Mouse (Mus musculus): Measurements from ENCODE around the gene Fam114a2.
"Not testable (repeated sequence)": the region's sequence is repeated elsewhere in the genome, so short reads cannot be mapped to it uniquely, and the experiment has no call there.

The Fam114a2 gene

DNA sequence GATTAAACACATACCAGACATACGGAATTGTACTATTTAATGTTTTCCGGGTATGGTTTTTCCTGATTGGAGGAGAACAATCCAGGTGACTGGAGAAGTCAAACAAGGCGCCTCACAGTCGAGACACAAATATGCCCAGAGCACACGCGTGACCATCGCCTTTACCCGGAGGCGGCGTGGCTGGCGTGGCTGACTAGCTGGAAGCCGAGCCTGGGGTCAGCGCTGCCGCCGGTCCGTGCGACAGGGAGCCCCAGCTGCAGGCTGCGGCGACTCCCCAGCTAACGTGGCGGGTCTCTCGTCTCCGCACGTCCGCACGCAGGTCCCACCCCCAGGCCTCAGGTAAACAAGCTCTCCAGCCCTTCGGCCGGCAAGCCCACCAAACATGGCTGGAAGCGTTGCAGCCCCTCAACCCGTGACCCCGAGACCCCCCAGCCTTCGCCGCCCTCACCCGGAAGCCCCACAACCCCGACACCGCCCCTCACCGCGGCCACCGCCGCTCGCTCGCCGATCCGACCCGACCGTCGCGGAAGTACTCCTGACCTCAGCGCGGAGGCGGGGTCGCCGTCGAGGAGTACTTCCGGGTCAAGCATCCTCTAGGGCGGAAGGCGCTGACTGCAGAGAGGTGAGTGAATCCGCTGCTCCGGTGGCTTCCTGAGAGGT, at the start of gene Fam114a2, which contains the start of gene Mfap3:
Fam114a2 (minus strand) TSS at position 527 of the 660 bp plus-strand sequence.
Mfap3 (plus strand) TSS at position 574 of the 660 bp plus-strand sequence.
- DNase-seq (ENCODE audit: low spot score) = peak; percentile 78

DNA sequence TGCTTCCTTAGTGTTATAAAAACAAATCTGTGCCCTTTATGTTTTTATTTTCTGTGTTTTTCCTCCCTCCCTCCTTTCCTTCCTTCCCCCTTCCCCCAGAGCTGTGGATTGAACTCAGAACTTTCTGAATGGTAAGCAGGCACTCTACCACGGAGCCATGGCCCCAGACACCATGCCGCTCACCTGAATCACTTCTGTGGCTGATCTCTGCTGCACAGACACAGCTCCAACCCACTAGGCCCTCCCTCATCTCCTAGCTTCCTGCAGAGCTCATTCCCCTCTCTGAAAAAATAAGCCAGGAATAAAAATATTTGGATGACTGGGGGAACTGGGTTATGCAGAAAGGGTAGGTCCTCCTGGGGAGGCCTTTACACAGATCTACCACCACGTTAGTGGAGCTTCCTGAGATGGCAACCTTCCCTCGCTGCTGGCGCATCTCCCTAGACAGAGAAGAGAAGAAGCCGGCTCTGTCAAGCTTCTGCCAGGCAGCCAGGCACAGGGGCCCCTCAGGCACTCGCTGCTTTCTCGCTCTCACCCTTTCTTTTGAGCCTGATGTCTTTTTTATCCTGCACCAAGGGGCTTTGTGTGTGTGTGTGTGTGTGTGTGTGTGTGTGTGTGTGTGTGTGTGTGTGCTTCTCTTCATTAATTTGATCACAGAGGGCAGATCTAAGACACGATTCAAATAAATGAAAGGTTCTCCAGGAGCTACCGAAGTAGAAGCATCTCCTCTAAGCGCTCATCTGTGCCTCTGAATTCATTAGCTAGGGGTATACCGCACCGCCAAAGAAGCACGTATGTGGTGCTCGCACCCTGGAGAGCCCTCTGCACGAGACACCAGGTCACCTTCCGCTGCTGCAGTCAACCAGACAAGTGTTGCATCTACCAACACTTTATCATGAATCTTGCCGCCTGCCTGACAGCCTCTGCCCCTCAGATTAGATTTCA, 47.9 kb upstream of the Fam114a2 start:
- no peak for DNase-seq (ENCODE audit: low spot score)

DNA sequence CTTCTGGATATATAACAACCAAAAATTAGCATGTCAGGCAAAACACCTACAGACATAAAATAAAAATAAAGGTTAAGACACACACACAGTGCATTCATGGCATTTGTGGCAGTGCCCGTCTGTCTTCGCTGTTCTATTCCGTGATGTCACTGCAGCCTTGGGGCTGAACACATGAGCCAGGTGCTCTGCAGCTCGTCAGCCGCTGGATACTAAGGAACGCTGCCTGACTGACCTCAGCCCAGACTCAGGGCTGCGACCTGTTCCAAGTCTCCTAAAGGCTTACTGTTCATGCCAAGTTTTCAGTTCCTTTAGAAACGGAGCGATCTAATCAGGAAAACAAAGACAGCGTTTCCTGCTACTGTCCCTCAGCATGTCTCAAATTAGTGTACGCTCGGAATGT, 46.1 kb upstream of the Fam114a2 start:
- DNase-seq (ENCODE audit: low spot score) = no peak

DNA sequence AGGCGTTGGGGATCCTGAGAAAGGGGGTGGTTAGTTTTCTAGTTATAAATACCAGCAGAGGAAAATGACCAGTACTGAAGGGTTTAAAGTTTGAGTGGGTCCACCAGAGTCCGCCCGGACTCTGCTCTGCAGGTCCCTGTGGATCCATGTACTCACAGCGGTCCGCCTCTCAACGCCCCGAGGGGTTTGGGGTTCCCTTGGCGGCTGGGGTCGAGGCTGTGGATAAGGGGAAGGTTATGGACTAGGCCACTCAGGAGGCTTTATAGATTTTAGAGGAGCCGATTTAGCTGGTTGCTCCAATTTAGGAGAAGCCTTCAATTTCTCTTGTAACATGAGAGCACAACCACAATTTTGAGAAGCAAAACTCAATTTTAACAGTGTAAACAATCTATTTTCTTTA, 39.5 kb upstream of the Fam114a2 start:
- DNase-seq (ENCODE audit: low spot score) = not testable (repeated sequence)

DNA sequence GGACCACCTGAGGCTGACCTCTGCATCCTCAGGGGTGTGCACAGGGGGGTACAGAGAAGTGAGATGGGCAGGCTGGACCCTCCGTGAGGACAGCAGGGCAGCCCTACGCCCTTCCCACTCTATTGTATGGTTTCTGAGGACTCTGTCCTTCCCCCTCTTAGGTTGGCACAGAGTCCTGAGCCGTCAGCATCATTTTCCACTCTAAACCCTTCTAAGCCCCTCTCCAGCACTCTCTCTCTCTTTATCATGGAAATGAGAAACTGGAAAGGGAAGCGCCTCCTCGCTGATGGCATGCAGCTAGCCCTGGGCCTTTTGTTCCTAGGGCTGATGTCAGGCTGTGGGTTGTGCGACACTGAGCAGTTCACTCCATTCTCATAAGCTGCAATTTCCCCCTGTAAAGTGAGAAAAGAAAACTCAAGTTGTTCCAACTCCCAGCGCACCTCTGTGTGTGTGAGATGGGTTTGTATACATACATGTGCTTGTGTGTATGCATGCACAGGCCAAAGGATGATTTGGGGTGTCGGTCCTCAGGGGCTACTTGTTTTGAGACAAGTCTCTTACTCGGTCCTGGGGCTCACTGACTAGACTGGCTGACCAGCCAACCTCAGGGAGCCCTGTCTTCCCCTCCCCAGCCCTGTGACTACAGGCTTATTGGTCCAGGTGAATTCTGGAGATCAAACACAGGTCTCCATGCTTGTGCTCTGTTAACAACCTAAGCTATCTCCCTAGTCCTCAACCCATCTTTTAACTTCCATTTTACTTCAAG, 34.8 kb upstream of the Fam114a2 start:
- no peak for DNase-seq (ENCODE audit: low spot score)

DNA sequence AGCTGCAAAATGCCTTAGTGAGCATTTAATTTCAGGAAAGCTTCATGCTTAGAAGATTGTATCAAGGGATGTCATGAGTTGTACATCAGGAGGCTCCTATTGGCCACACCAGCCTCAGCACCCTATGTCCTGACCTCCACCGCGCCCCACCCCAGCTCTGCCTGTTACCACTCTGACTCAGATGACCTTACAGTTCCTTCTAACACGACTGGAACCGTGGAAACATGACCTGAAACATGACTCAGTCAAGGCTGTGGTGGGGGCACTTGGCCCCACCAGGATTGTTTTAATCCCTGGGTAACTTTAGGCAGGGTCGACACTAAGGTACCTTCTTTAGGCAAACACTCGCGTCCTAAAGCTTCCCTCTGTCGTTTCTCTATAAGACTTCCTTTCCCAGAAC, 32.6 kb upstream of the Fam114a2 start:
- DNase-seq (ENCODE audit: low spot score) = no peak

DNA sequence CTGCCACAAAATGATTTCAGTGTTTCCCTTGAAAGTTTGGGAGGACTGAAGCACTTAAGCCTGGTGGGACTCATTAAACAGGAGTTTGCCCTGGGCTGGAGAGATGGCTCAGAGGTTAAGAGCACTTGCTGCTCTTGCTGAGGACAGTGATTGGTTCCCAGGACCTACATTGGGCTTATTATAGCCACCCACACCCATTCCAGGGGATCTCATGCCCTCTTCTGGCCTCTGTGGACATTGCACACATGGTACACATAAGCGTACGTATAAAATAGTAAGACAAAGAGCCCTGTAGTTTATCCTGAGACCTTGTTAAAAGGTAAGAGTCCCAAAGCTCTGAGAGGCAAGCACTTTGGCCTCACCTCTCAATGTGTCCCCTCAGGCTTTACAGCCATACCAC, 31.8 kb upstream of the Fam114a2 start:
- no peak for DNase-seq (ENCODE audit: low spot score)

DNA sequence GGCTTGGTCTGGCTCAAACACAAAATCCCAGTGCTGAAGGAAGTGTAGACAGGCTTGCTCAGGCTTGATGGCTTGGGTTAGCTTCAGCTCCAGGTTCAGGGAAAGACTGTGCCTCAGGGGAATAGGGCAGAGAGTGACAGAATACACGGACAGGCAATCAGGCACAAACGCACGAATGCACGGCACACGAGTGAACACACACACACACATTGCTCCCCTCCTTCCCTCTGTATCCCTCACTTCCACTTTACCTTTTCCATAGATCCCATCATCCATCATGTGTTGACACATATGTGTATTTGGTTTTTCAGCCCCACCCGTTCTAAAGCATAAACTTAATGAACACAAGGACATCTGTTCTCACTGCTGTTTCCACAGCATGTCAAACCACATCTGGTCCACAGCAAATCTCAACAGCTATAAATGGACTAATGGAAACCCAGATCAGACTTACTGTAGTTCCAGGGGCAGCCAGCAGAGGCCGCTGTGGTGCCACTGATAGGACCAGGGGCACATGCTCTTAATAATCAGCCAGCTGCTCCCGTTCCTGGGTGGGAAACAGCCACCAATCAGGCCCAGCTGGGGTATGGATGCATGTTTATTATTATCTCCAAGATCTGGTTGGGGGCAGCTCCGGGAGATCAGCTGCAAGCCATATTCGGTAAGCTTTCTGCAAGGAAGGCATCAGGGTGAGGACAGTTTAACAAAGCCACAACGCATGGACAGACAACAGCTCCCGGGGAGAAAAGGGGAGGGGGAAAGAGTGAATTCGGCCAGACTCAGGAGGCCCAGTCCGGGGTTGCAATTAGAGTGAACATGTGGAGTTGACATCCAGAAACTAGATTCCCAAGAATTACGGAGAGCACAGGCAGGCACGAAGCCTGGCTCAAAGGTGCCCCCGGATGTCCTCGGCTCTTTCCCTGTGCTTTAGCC, 30.5 kb upstream of the Fam114a2 start:
- peak; percentile 79 for DNase-seq (ENCODE audit: low spot score)

DNA sequence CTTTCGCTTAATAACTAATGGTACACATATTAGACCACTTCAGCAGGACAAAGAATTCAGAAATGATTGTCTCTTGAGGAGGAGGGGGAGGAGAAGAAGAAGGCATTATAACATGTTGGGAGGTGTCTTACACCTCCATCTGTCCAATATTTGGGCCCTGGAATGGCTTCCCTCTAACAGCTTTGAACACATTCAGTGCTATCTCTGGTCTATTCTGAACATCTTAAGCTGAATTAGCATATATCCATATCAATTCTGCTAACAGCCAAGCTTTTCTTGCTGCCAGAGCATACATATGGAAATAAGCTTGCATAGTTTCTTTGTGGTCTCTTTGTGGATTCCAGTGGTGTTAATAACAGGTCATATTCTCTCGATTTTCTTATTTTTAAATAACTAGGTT, 22.3 kb upstream of the Fam114a2 start:
- DNase-seq (ENCODE audit: low spot score) = no peak

DNA sequence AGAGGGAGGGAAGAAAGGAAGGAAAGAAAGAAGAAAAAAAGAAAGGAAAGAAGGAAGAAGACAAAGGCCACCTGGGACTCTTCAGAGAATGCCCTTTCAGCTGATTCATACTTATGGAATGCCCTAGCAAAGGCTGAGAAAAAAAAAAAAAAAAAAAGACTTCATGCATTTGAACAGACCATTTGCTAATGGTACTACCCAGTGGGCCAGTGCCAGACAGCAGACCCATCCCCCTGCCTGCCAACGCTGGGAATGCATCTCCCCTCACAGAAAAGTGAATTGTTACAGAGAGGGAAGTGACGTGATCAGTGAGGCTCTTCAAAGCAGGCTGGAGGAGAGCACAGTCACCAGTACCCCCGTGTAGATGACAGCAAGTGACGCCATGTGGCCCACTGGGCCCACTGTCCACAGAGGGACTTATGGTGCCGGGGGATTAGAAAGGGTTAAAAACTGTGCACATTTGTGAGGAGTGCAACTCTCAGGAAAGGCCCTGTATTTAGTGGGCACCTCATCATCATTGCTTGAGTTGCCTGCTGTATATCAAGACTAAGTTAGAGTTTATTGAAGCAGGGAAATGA, 21.5 kb upstream of the Fam114a2 start:
- no peak for DNase-seq (ENCODE audit: low spot score)

DNA sequence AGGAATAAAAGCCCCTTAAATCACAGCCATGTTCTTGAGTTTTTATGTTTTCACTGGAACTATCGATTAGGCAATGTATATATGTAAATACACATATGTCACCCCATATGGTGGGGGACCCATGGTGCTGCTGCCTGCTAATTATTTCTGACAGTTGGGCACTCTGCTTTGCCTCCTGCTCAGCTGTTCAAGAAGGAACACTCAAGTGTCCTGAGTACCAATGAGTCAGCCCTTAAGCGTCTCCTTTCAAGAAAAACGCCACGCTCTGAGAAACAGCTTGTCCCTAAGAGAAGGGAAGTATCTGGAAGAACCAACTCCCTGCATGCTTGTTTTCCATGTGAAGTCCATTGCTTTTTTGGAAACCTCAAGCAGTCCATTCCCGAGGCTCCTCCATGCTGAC, 17.5 kb upstream of the Fam114a2 start:
- no peak for DNase-seq (ENCODE audit: low spot score)

DNA sequence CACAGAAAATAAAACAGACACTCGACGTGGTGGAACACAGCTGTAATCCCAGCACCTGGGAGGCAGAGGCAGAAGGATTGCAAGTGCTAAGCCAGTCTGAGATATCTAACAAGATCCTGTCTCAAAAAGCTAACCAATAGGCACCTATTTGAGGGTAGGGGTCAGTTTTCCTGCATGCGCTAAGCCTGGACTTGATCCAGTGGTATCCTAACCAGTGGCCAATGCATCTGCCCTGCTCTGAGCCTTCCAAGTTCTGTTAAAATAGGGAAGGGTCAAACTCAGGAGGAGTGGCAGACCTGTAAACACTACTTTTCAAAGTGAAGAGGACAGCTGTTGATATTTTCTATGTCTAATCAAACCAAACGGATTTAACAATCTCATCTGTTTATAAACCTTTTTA, 13.9 kb upstream of the Fam114a2 start:
- no peak for DNase-seq (ENCODE audit: low spot score)

DNA sequence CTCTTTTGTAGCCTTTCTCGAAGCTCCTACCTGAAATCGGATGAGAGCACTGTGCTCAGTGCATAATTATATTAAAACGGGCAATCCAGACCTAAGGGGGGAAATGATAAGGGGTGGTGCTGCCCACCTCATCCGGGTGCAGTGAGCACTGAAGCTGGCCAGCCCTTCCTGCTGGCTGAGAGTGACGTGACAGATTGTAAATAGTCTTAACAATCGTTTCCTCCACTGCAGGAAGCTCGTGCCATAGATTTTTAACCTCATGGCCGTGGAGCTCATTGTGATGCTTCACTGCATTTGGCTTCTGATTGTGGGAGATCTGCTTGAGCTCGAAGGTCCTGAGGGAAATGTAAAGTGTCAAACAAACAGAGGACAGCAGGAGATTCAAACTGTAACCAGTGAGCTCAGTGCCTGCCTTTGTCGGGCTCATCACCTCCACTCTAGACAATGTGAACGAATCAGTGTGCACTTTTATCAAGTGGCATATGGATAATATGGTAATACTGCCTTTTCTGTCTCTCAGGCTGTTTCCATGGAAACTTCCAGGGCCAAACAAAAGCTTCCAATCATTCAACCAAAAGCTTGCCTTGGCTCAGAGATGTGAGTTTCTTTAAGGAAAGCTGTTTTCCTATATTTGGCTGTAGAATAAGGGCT, 13.0 kb upstream of the Fam114a2 start:
- no peak for DNase-seq (ENCODE audit: low spot score)

DNA sequence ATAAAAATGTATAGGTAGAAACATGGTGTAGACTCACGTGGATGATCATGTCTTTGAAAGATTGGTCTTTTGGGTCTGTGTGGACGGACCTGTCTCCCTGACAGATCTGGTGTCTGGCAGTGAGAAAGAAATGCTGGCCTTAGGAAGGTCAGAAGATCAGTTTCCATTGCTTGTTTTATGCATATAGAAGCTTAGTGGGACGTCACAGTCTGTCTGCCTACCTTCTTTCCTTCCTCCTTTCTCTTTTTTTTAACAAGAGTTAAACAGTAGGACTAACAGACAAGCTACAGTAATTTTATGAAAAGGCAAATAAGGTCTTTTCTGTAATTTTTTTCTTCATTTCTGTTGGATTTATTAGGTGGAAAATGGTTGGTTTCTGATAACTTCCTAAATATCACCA, 10.7 kb upstream of the Fam114a2 start:
- DNase-seq (ENCODE audit: low spot score) = no peak

DNA sequence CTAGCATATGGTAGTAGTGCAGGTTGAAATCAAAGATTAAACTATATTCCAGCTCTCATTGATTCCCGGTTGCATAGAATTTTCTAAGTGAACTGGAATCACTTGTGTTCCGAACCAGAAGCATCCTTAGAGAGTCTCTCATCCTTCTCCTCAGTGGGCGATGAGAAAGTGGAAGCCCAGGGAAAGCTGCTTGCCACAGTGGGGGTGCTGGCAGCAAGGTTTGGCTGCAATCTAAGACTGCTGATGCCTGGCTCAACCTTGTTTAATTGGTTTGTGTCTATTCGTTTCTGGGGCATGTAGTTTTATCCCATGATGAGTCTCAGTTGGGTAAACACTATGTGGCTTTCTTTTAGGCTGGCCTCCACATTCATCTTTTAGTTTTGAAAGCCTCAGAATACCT, 9.1 kb upstream of the Fam114a2 start:
- DNase-seq (ENCODE audit: low spot score) = no peak

DNA sequence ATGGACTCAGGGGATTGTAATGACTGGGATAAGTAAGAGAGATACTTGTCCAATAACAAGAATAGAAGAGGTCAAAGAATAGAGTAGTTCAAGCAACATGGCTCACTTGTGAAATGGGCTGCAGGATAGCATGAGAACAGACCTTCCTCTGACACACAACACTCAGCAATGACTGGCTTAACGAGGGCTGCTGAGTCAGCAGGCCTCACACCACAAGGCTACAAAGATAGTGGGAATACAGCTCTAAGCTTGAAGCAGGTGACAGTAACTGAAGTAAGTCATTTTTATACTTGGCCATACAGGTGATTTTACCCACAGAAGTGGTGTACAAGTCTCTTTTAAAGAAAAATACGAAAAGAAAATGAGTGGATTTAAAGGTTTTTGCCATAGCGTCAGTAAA, 7.5 kb upstream of the Fam114a2 start:
- DNase-seq (ENCODE audit: low spot score) = no peak

DNA sequence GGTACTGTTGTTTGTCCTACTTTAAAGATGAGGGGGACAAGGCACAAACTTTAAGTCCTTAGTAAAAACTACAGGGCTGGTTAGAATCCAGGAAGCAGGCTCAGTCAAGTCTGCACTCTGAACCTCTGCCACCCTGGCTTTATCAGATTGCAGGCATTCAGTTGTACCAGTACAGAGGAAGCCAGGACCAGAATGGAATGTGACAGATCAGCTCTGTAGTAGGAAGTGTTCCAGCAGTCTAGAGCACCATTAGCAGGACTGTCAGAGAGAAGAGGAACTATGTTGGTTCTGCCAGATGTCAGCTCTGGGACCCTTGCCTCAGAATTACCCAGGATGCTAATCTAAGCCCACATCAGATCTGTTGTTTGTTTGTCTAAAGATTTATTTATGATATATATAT, 6.2 kb upstream of the Fam114a2 start:
- DNase-seq (ENCODE audit: low spot score) = no peak

DNA sequence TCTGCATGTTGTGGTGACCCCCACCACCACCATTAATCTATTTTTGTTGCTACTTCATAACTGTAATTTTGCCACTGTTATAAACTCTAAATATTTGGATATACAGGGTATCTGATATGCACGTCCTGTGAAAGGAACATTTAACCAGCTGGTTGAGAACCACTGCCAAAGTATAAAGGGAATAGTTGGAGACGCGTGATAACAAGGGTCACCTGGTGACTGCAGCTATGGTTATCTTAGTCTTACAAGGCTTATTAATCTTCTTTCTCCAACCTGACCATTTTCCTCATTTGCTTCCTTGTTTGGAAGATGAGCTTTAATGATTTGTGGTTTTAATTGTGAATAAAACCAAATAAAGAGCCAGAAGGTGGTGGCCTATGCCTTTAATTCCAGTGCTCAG, 5.0 kb upstream of the Fam114a2 start:
- no peak for DNase-seq (ENCODE audit: low spot score)

DNA sequence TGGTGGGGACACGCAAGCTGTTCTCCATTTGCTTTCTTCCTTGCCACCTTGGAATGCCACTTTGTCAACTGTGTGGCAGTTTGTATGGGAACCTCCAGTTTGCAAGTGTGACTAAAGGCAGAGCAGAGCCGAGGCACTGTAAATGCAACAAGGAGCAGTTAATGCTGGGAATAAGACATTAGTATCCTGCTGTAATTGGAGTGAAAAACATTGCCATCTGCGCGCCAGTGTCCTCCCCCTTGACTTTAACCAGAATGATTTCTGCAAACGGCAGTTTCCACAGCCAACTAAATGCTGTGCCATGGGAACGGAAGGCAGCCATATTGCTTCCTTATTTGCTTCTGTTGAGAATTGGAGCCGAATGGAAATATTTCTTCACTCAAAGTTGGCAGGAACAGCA, 3.6 kb upstream of the Fam114a2 start:
- DNase-seq (ENCODE audit: low spot score) = peak; percentile 30

DNA sequence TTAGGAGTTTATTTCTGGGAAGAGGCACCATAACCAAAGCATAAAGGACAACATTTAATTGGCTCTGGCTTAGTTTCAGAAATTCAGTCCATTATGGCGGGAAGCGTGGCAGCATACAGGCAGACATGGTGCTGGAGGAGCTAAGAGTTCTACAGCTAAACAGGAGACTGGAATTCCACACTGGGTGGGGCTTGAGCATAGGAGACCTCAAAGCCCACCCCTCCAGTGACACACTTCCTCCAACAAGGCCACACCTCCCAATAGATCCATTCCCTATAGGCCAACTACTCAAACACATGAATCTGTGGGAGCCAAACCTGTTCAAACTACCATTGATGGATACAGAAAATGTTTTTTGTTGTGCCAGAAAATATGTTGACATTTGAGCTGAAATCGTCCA, 2.8 kb upstream of the Fam114a2 start:
- DNase-seq (ENCODE audit: low spot score) = no peak

DNA sequence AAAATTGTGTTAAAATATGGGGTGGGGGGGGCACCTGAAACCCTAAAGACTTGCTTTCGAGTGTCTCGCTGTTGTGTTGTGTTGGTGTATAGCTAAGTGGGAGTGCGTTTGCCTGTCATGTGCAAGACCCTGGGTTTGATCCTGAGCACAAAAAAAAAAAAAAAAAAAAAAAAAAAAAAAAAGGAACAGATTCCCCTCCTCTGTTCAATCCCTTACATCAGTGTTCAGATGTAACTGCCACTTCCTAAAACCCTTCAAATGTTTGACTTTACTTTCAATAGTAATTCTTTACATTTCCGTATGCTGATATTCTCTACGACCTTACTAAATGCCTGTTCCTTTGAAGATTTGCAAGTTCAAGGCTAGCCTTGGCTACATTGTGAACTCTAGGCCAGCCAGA, 887 bp upstream of the Fam114a2 start:
- DNase-seq (ENCODE audit: low spot score) = no peak
